Mouse (Mus musculus) CH12.LX (cell line): ENCODE results near the gene Itprid1.

Experiments used
- CTCF ChIP-seq, 2 experiments: IDR thresholded peaks in 1 of 2; conservative IDR thresholded peaks in 1 of 2; 2 replicates each; pipeline ENCODE4 v1.5.1; 2011 to 2012; ENCODE audit warnings: low read depth in 2 of 2, low read length in 2 of 2, improper control_type of control experiment in 1 of 2, inconsistent platforms in 1 of 2, mild to moderate bottlenecking in 1 of 2, moderate library complexity in 1 of 2
- MAX ChIP-seq: IDR thresholded peaks from 2 replicates; pipeline ENCODE4 v1.6.1; 2011; ENCODE audit warnings: low read length, improper control_type of control experiment
- TCF12 ChIP-seq: IDR thresholded peaks from 2 replicates; pipeline ENCODE4 v1.6.1; 2014; ENCODE audit warnings: low read depth, mild to moderate bottlenecking, inconsistent platforms, low read length, improper control_type of control experiment
- ZC3H11A ChIP-seq: IDR thresholded peaks from 2 replicates; pipeline ENCODE4 v1.6.1; 2012; ENCODE audit warnings: low read depth, mild to moderate bottlenecking, inconsistent platforms, low read length, improper control_type of control experiment

GRCm38 (mm10) chr6:55865206-55865605, 28.5 kb downstream of the Itprid1 start:
- TF ChIP-seq MAX (no peak), ZC3H11A (no peak), CTCF (conservative IDR thresholded peaks at IDR 0.05 in 1 of 2, IDR thresholded peaks at IDR 0.05 in 1 of 2; ENCODE audit: low read depth in 2 of 2, low read length in 2 of 2) (no peak), TCF12 (no peak)
